Mouse (Mus musculus): ENCODE measurements around the gene Repin1.

- TF ChIP-seq CTCF (IDR thresholded peaks at IDR 0.05; ENCODE audit: control insufficient read depth, insufficient read depth, insufficient read length) (no peak), MYOD1 (IDR thresholded peaks at IDR 0.05; ENCODE audit: control insufficient read depth, insufficient read length, low read depth) (no peak), USF1 (IDR thresholded peaks at IDR 0.05; ENCODE audit: low read depth) (no peak), CEBPB (IDR thresholded peaks at IDR 0.05; ENCODE audit: low read depth) (no peak), MAX (IDR thresholded peaks at IDR 0.05) (no peak), FOSL1 (IDR thresholded peaks at IDR 0.05; ENCODE audit: insufficient read depth, low read length, poor library complexity, severe bottlenecking) (no peak), MYOG (IDR thresholded peaks at IDR 0.05; ENCODE audit: control insufficient read depth, extremely low read depth, insufficient read length) (no peak)
Observed at GRCm38 (mm10) chr6:48597233-48597625, 3.5 kb downstream of the Repin1 start.

Data from C2C12 (cell line).